Mouse (Mus musculus): Measurements from ENCODE around the gene Plcl1. TPM values are rescaled to one million over a fixed set of nuclear protein-coding genes. Genes with fewer than 3 reads are reported as not detected.
A peak's percentile ranks its signal among the peaks of the same experiment; 100 is the strongest.

Gene Plcl1
- total RNA-seq, 2 experiments from 2014 or later: 5.2 to 6.0 TPM

GRCm38 (mm10) chr1:55588090-55588489, 182.4 kb downstream of the Plcl1 start:
- DNase-seq: no peak
- intact Hi-C loops (cut with DNase I; ENCODE audit: low total_unique reads): no loop called here

- DNase-seq: no peak
- intact Hi-C loops (cut with DNase I; ENCODE audit: low total_unique reads): no loop called here
These were observed 184.3 kb downstream of the Plcl1 start for GRCm38 (mm10) chr1:55590047-55590446.

- peak; percentile 24 for DNase-seq
- intact Hi-C loops (cut with DNase I; ENCODE audit: low total_unique reads): no loop called here
These were observed 194.8 kb downstream of the Plcl1 start for GRCm38 (mm10) chr1:55600496-55600895.

GRCm38 (mm10) chr1:55604593-55604992, 198.9 kb downstream of the Plcl1 start:
- intact Hi-C loops (cut with DNase I; ENCODE audit: low total_unique reads): no loop called here
- DNase-seq: no peak

- no peak for DNase-seq
These were observed 199.7 kb downstream of the Plcl1 start for GRCm38 (mm10) chr1:55605450-55605849.

GRCm38 (mm10) chr1:55605956-55606355, 200.2 kb downstream of the Plcl1 start:
- no peak for DNase-seq
- intact Hi-C loops (cut with DNase I; ENCODE audit: low total_unique reads): no loop called here

More at GRCm38 (mm10) chr1:55605450-55605849, 199.7 kb downstream of the Plcl1 start:
- intact Hi-C loops (cut with DNase I; ENCODE audit: low total_unique reads): no loop called here

GRCm38 (mm10) chr1:55606405-55606804, 200.7 kb downstream of the Plcl1 start:
- DNase-seq: no peak
- intact Hi-C loops (cut with DNase I; ENCODE audit: low total_unique reads): no loop called here

- intact Hi-C loops (cut with DNase I; ENCODE audit: low total_unique reads): no loop called here
- DNase-seq: peak; percentile 16
These were observed 207.1 kb downstream of the Plcl1 start for GRCm38 (mm10) chr1:55612759-55613328.

- intact Hi-C loops (cut with DNase I; ENCODE audit: low total_unique reads): no loop called here
- DNase-seq: no peak
These were observed 212.1 kb downstream of the Plcl1 start for GRCm38 (mm10) chr1:55617857-55618256.

- DNase-seq: peak; percentile 56
- intact Hi-C loops (cut with DNase I; ENCODE audit: low total_unique reads): no loop called here
These were observed 213.0 kb downstream of the Plcl1 start for GRCm38 (mm10) chr1:55618617-55619286.

GRCm38 (mm10) chr1:55631496-55631895, 225.8 kb downstream of the Plcl1 start:
- intact Hi-C loops (cut with DNase I; ENCODE audit: low total_unique reads): no loop called here

GRCm38 (mm10) chr1:55632024-55632423, 226.3 kb downstream of the Plcl1 start:
- intact Hi-C loops (cut with DNase I; ENCODE audit: low total_unique reads): no loop called here
- no peak for DNase-seq

More at GRCm38 (mm10) chr1:55631496-55631895, 225.8 kb downstream of the Plcl1 start:
- no peak for DNase-seq

- intact Hi-C loops (cut with DNase I; ENCODE audit: low total_unique reads): no loop called here
These were observed 227.6 kb downstream of the Plcl1 start for GRCm38 (mm10) chr1:55633326-55633725.

GRCm38 (mm10) chr1:55659518-55660210, 253.9 kb downstream of the Plcl1 start:
- intact Hi-C loops (cut with DNase I; ENCODE audit: low total_unique reads): no loop called here
- DNase-seq: no peak

More at GRCm38 (mm10) chr1:55633326-55633725, 227.6 kb downstream of the Plcl1 start:
- DNase-seq: no peak

- intact Hi-C loops (cut with DNase I; ENCODE audit: low total_unique reads): no loop called here
- DNase-seq: no peak
These were observed 255.7 kb downstream of the Plcl1 start for GRCm38 (mm10) chr1:55661381-55661780.

- intact Hi-C loops (cut with DNase I; ENCODE audit: low total_unique reads): no loop called here
- no peak for DNase-seq
These were observed 259.6 kb downstream of the Plcl1 start for GRCm38 (mm10) chr1:55665137-55665827.

- intact Hi-C loops (cut with DNase I; ENCODE audit: low total_unique reads): no loop called here
- peak; percentile 18 for DNase-seq
These were observed 260.3 kb downstream of the Plcl1 start for GRCm38 (mm10) chr1:55665828-55666673.

GRCm38 (mm10) chr1:55666798-55667197, 261.1 kb downstream of the Plcl1 start:
- no peak for DNase-seq

GRCm38 (mm10) chr1:55668622-55669237, 263.0 kb downstream of the Plcl1 start:
- no peak for DNase-seq
- intact Hi-C loops (cut with DNase I; ENCODE audit: low total_unique reads): no loop called here

More at GRCm38 (mm10) chr1:55666798-55667197, 261.1 kb downstream of the Plcl1 start:
- intact Hi-C loops (cut with DNase I; ENCODE audit: low total_unique reads): no loop called here
